Mouse (Mus musculus) ovary, adult 2 months (tissue): ENCODE results near the gene Myt1. TPM values are rescaled to one million over a fixed set of nuclear protein-coding genes. Genes with fewer than 3 reads are reported as not detected.

Experiments
- polyA plus RNA-seq: library from polyadenylated mRNA; depleted of rRNA; stranded (reverse); fragments of >200 nt; gene quantifications from 2 replicates; pipeline ENCODE4 v1.2.3, GENCODE M21; 2012; rRNA removed

The Myt1 gene
- polyA plus RNA-seq: 0.07 and 0.08 TPM in 2 replicates

GRCm38 (mm10) chr2:181763006-181763830 lies at the start of gene Myt1:
Gene Myt1, plus strand, starts transcription at chr2:181763332.

DNA sequence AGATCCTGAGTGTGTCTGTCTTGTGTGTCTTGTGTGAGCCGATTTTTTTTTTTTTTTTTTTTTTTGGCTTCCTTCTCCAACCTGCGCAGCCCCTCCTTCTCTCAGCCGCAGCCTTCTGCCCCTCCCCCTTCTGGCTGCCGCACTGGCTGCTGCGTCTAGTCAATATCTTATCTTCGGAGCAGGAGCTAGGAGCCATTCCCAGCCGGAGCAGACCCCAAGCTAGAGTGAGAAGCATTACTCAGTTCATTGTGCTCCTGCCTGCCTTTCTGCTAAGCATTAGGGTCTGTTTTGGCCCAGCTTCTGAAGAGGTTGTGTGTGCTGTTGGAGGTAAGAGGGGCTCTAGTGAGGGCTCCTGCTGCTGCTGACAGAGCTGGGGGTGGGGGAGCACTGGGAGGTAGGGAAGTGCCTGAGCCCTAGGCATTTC lies 48.2 kb upstream of the Myt1 start, which contains the start of gene Oprl1:
Gene Oprl1 (plus strand): TSS at position 114 of the 424 bp plus-strand sequence.

DNA sequence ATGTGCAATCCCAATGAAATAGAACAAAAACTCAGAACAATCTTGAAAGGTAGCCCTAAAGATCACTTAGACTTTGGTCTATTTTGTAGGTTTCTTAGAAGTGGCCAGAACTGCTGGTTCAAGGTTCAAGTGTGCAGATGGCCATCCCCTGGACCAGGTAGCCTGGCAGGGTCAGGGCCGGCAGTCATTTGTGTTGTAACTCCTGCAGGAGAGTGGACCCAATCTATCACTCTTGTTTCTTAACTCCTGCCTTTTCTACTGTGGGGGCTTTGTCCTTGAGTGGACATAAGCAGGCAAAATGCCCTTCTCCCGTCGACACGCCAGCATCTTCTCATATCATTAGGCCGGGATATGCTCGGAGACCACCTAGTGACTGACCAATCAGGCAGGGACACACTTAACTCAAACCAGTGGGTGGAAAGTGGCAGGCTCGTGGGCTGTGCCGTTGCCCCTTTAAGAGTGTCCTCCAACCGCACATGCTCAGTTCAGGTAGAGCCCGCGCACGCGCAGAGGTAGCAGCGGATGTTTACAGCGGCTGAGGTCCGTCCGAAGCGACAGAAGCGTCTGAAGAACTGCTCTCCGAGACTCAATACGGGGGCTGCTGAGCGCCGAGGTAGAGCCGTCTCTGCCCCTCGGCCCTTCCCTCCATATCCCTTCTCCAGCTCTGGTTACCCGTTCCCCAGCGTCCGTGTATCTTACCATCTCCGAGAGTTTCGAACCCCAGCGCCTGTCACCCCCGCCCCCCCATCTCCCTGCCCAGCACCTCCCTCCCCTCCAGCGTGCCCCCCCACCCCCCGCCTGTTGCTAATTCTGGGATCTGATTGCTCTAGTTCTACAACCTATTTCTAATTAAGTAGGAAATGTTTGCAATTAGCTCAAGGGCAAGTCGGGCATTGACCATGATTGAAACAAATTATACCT lies 74.5 kb downstream of the Myt1 start, which contains the start of gene Pcmtd2:
Gene Pcmtd2 (plus strand): TSS at position 483 of the 921 bp plus-strand sequence.

DNA sequence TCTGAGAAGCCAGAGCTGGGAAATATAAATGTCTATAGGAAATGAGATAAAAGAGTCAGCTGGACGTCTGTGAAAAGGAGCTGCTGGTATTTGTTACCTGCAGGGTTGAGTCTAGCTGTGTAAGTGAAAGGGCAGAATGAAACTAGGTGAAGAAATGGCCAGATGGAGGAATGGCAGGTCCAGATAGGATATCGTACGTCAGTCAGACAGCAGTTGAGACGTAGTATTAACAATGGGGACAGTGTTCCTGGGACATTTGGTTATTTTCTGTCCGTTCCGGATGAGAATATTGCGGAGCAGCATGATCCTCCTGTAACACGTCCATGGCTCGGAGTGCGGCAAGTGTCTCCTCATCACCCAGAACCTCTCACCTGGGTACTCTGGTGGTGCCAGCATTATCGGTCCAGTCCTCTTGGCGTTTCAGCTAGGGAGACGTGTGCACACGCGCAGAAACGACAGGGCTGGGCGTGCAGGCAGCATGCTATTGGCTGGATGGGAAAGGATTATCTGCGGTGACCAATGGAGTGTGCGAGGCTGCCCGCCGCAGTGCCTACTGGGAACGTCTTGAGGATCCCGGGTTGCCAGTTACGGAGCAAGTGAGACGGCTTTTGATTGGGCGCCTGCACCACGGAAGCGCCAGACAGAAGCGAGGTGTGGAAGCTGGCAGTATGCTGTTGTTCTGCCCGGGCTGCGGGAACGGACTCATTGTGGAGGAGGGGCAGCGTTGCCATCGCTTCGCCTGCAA lies 100.8 kb downstream of the Myt1 start, which contains the start of gene Polr3k:
Gene Polr3k (plus strand): TSS at position 547 of the 745 bp plus-strand sequence.

Other genes starting within 250 kb of the Myt1 start
- 61.5 and 73.6 TPM in 2 replicates for gene Dnajc5, start 242.8 kb upstream of the Myt1 start, polyA plus RNA-seq
- 146 and 181 TPM in 2 replicates for gene Uckl1, start 178.4 kb upstream of the Myt1 start, polyA plus RNA-seq
- gene Prpf6, start 171.5 kb upstream of the Myt1 start, polyA plus RNA-seq: 21.1 and 26.7 TPM in 2 replicates
- gene Zfp512b, start 170.5 kb upstream of the Myt1 start, polyA plus RNA-seq: 108 and 116 TPM in 2 replicates
- 41.9 and 44.3 TPM in 2 replicates for gene Samd10, start 164.1 kb upstream of the Myt1 start, polyA plus RNA-seq
- 0.62 and 1.0 TPM in 2 replicates for gene Gm29797, start 106.3 kb upstream of the Myt1 start, polyA plus RNA-seq
- 209 and 217 TPM in 2 replicates for gene Sox18, start 91.7 kb upstream of the Myt1 start, polyA plus RNA-seq
- gene Tcea2, start 83.0 kb upstream of the Myt1 start, polyA plus RNA-seq: 32.8 and 33.7 TPM in 2 replicates
- gene Rgs19, start 69.4 kb upstream of the Myt1 start, polyA plus RNA-seq: 119 and 136 TPM in 2 replicates
- gene Lkaaear1, start 64.9 kb upstream of the Myt1 start, polyA plus RNA-seq: not detected in 2 replicates
- 0.93 and 1.5 TPM in 2 replicates for gene Oprl1, start 48.3 kb upstream of the Myt1 start, polyA plus RNA-seq
- 14.8 and 18.6 TPM in 2 replicates for gene Pcmtd2, start 74.5 kb downstream of the Myt1 start, polyA plus RNA-seq
- 3.1 and 4.5 TPM in 2 replicates for gene Polr3k, start 101.0 kb downstream of the Myt1 start, polyA plus RNA-seq
- gene Gm14496, start 227.8 kb downstream of the Myt1 start, polyA plus RNA-seq: not detected in 2 replicates